Mouse (Mus musculus): ENCODE data around the gene Sclt1. TPM values are rescaled to one million over a fixed set of nuclear protein-coding genes. Genes with fewer than 3 reads are reported as not detected.

Gene Sclt1
- polyA plus RNA-seq, 1 experiment = 21.4 TPM

DNA sequence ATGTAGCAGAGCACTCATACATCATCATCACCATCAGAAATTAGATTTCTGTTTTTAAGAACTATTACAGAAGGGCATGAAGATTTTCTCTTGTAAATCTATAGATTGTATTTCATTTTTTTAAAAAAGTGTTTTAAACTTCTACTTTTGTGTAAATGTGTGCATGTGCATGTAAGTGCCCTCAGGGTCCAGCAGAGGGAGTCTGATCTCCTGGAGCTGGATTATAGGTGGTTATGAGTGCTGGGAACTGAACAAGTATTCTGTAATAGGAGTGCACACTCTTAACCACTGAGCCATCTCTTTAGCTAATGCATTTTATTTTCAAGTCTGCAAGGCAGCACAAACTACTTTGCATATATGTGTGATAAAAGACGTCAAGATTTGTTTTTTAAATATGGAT lies 86.7 kb downstream of the Sclt1 start:
- Histone ChIP-seq H3K36me3 (ENCODE audit: control insufficient read depth, insufficient read depth, low read length, poor library complexity, severe bottlenecking) (no peaks in the 10 kb centered on the region), H3K27ac (ENCODE audit: insufficient read depth, low read length) (no peak overlapping the region), H3K4me3 (ENCODE audit: low read depth, low read length) (no peak overlapping the region), H3K9me3 (replicated peaks; ENCODE audit: control insufficient read depth, insufficient read depth, low read length, poor library complexity, severe bottlenecking) (no peaks in the 10 kb centered on the region), H3K9ac (ENCODE audit: low read depth, poor library complexity, severe bottlenecking) (no peak overlapping the region), H3K4me1 (ENCODE audit: control insufficient read depth, insufficient read depth, low read length) (no peaks in the 10 kb centered on the region), H3K27me3 (ENCODE audit: control insufficient read depth, insufficient read depth, low read length, poor library complexity, severe bottlenecking) (no peaks in the 10 kb centered on the region)
- TF ChIP-seq CTCF (IDR thresholded peaks at IDR 0.05; ENCODE audit: low read depth, low read length) = no peak
- no peak for TF ChIP-seq EP300 (IDR thresholded peaks at IDR 0.05; ENCODE audit: insufficient read depth, low read depth, low read length)
- no peak for TF ChIP-seq POLR2A (IDR thresholded peaks at IDR 0.05; ENCODE audit: insufficient read depth, low read length)

DNA sequence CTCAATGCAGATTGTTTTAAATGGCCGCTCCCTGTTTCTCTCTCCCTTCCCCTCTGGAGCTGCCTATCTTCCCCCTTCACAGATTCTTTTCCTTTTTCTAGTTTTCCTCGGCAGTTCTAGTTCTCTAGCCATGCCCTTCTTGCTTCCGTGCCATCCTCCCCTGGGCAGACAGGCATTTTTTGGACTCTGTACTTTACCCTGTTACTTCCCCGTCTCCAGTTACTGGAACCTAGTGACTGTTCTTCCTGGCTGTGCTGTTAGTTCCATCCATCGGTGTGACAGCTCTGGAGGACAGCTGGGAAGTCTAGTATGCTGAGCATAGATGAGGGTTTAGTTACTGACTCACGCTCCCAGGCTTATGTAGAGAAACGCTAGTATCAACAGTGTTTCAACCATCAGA lies 121.3 kb downstream of the Sclt1 start:
- Histone ChIP-seq H3K9me3 (replicated peaks; ENCODE audit: control insufficient read depth, insufficient read depth, low read length, poor library complexity, severe bottlenecking) (no peaks in the 10 kb centered on the region), H3K4me1 (ENCODE audit: control insufficient read depth, insufficient read depth, low read length) (no peaks in the 10 kb centered on the region), H3K36me3 (ENCODE audit: control insufficient read depth, insufficient read depth, low read length, poor library complexity, severe bottlenecking) (0 out of 2 replicates have a peak, but pooled peaks cover 2% of the 10 kb centered on the region), H3K27ac (ENCODE audit: insufficient read depth, low read length) (no peak overlapping the region), H3K27me3 (ENCODE audit: control insufficient read depth, insufficient read depth, low read length, poor library complexity, severe bottlenecking) (no peaks in the 10 kb centered on the region), H3K4me3 (ENCODE audit: low read depth, low read length) (no peak overlapping the region), H3K9ac (ENCODE audit: low read depth, poor library complexity, severe bottlenecking) (no peak overlapping the region)
- TF ChIP-seq CTCF (IDR thresholded peaks at IDR 0.05; ENCODE audit: low read depth, low read length) (no peak), EP300 (IDR thresholded peaks at IDR 0.05; ENCODE audit: insufficient read depth, low read depth, low read length) (no peak), POLR2A (IDR thresholded peaks at IDR 0.05; ENCODE audit: insufficient read depth, low read length) (no peak)

DNA sequence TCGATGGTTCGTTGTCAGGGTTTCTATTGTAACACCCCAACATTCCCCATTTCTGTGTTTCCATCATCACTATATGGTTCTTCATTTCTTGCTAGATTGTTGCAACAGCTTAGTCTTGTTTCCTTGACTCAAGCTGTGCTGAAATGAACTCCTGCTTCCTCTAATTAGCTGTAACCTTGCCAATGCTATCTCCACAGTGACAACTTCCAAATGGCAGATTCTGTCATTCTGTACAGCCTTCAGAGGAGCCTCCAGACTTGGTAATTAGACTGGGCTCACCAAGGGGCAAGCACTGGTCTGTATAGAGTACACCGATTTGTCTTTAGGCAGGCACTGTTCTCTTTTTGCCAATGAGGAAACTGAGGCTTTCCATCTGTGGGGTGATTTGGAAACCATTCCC lies 123.8 kb downstream of the Sclt1 start:
- no peaks in the 10 kb centered on the region for H3K9me3 ChIP-seq (replicated peaks; ENCODE audit: control insufficient read depth, insufficient read depth, low read length, poor library complexity, severe bottlenecking)
- H3K27ac ChIP-seq (ENCODE audit: insufficient read depth, low read length) = no peak overlapping the region
- TF ChIP-seq CTCF (IDR thresholded peaks at IDR 0.05; ENCODE audit: low read depth, low read length) = no peak
- no peak for TF ChIP-seq POLR2A (IDR thresholded peaks at IDR 0.05; ENCODE audit: insufficient read depth, low read length)
- TF ChIP-seq EP300 (IDR thresholded peaks at IDR 0.05; ENCODE audit: insufficient read depth, low read depth, low read length) = no peak
- peaks cover 22% of the 10 kb centered on the region for H3K36me3 ChIP-seq (ENCODE audit: control insufficient read depth, insufficient read depth, low read length, poor library complexity, severe bottlenecking)
- H3K4me1 ChIP-seq (ENCODE audit: control insufficient read depth, insufficient read depth, low read length) = no peaks in the 10 kb centered on the region
- H3K27me3 ChIP-seq (ENCODE audit: control insufficient read depth, insufficient read depth, low read length, poor library complexity, severe bottlenecking) = no peaks in the 10 kb centered on the region
- no peak overlapping the region for H3K9ac ChIP-seq (ENCODE audit: low read depth, poor library complexity, severe bottlenecking)
- H3K4me3 ChIP-seq (ENCODE audit: low read depth, low read length) = no peak overlapping the region

DNA sequence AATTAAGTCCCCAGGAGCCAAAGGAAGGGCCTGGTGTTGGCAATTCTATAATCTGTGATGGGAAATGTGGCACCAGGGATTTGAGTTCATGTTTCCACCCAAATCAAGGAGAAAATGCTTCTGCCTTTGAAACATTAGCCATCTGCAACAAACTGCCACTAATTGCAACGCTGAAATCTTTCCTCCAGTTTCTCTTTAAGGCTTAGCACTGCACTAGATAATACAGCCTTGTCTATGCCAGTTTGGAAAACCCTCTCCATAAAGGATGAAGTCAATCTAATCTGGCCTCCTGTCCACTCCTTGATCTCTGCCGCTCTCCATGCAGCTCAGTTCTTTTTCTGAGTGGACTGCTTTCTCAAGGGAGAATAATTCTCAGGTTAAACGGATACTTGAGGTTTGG lies 124.3 kb downstream of the Sclt1 start:
- Histone ChIP-seq H3K4me1 (ENCODE audit: control insufficient read depth, insufficient read depth, low read length) (no peaks in the 10 kb centered on the region), H3K27ac (ENCODE audit: insufficient read depth, low read length) (no peak overlapping the region), H3K27me3 (ENCODE audit: control insufficient read depth, insufficient read depth, low read length, poor library complexity, severe bottlenecking) (no peaks in the 10 kb centered on the region), H3K9ac (ENCODE audit: low read depth, poor library complexity, severe bottlenecking) (no peak overlapping the region), H3K4me3 (ENCODE audit: low read depth, low read length) (no peak overlapping the region), H3K9me3 (replicated peaks; ENCODE audit: control insufficient read depth, insufficient read depth, low read length, poor library complexity, severe bottlenecking) (no peaks in the 10 kb centered on the region), H3K36me3 (ENCODE audit: control insufficient read depth, insufficient read depth, low read length, poor library complexity, severe bottlenecking) (peaks cover 26% of the 10 kb centered on the region)
- TF ChIP-seq EP300 (IDR thresholded peaks at IDR 0.05; ENCODE audit: insufficient read depth, low read depth, low read length) (no peak), CTCF (IDR thresholded peaks at IDR 0.05; ENCODE audit: low read depth, low read length) (no peak), POLR2A (IDR thresholded peaks at IDR 0.05; ENCODE audit: insufficient read depth, low read length) (no peak)

DNA sequence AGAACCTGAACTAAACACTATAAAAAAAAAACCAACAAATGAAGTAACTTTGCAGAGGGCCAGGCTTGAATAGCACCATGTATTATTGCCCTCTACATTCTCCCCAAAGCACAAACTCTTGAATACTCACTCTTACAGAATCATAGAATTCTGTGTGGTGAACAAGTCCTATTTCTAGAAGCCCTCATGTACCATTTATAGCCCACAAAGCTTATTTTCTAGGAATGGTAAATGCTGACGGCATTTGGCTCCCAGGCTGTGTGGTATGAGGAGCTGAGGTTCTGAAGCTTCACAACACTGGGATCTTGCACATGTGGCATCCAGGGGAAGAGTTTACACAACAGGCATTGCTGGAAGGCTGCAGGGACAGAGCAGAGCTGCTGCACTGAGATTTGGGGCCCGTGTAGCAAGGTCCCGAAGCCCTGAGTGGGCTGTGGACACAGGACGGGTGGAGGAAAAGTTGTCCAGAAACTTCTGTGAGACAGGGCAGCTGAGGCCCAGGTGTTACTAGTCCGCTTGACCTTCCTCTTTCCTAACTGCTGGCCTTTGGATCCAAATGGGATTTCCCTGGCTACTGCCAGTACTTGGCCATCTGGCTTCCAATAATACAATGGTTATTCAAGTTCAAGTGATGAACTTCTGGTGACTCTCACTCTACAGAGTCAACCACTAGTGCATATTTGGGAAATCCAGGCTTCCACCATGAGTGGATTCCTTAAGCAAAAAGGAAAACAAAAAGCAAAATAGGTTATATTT lies 127.9 kb downstream of the Sclt1 start:
- peaks cover 62% of the 10 kb centered on the region for H3K36me3 ChIP-seq (ENCODE audit: control insufficient read depth, insufficient read depth, low read length, poor library complexity, severe bottlenecking)

DNA sequence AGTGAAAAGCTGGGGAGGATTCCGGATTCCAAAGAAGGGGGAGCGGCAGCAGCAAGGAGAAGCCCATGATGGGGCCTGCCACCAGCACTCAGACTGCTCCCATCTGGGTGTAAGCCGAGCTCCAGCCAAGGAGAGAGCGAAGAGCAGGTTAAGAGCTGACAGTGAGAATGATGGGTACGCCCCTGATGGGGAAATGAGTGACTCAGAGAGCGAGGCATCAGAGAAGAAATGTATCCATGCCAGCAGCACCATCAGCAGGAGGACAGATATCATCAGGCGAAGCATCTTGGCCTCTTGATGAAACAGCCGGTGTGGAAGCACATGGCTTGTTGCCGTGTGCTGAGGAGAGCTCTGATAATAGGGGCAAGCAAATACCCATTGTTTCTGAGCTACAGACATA lies 128.6 kb downstream of the Sclt1 start:
- H3K27me3 ChIP-seq (ENCODE audit: control insufficient read depth, insufficient read depth, low read length, poor library complexity, severe bottlenecking) = no peaks in the 10 kb centered on the region
- H3K4me3 ChIP-seq (ENCODE audit: low read depth, low read length) = no peak overlapping the region
- H3K4me1 ChIP-seq (ENCODE audit: control insufficient read depth, insufficient read depth, low read length) = no peaks in the 10 kb centered on the region
- H3K27ac ChIP-seq (ENCODE audit: insufficient read depth, low read length) = no peak overlapping the region
- H3K9ac ChIP-seq (ENCODE audit: low read depth, poor library complexity, severe bottlenecking) = no peak overlapping the region
- H3K36me3 ChIP-seq (ENCODE audit: control insufficient read depth, insufficient read depth, low read length, poor library complexity, severe bottlenecking) = peaks cover 69% of the 10 kb centered on the region
- no peaks in the 10 kb centered on the region for H3K9me3 ChIP-seq (replicated peaks; ENCODE audit: control insufficient read depth, insufficient read depth, low read length, poor library complexity, severe bottlenecking)
- TF ChIP-seq CTCF (IDR thresholded peaks at IDR 0.05; ENCODE audit: low read depth, low read length) (no peak), EP300 (IDR thresholded peaks at IDR 0.05; ENCODE audit: insufficient read depth, low read depth, low read length) (no peak), POLR2A (IDR thresholded peaks at IDR 0.05; ENCODE audit: insufficient read depth, low read length) (no peak)

More for the DNA sequence above, 127.9 kb downstream of the Sclt1 start:
- TF ChIP-seq CTCF (IDR thresholded peaks at IDR 0.05; ENCODE audit: low read depth, low read length) = no peak
- no peak for TF ChIP-seq POLR2A (IDR thresholded peaks at IDR 0.05; ENCODE audit: insufficient read depth, low read length)
- TF ChIP-seq EP300 (IDR thresholded peaks at IDR 0.05; ENCODE audit: insufficient read depth, low read depth, low read length) = no peak
- H3K9ac ChIP-seq (ENCODE audit: low read depth, poor library complexity, severe bottlenecking) = no peak overlapping the region
- no peak overlapping the region for H3K4me3 ChIP-seq (ENCODE audit: low read depth, low read length)
- no peaks in the 10 kb centered on the region for H3K4me1 ChIP-seq (ENCODE audit: control insufficient read depth, insufficient read depth, low read length)
- H3K27me3 ChIP-seq (ENCODE audit: control insufficient read depth, insufficient read depth, low read length, poor library complexity, severe bottlenecking) = no peaks in the 10 kb centered on the region
- H3K27ac ChIP-seq (ENCODE audit: insufficient read depth, low read length) = no peak overlapping the region
- H3K9me3 ChIP-seq (replicated peaks; ENCODE audit: control insufficient read depth, insufficient read depth, low read length, poor library complexity, severe bottlenecking) = no peaks in the 10 kb centered on the region
